Mouse (Mus musculus) erythroblast, embryonic 14.5 days (primary cell): Measurements from ENCODE around the gene Arhgef3.

Experiments
- GATA1 ChIP-seq: IDR thresholded peaks from 2 replicates; pipeline ENCODE4 v1.6.1; 2012; ENCODE audit warnings: low read length, inconsistent platforms, mixed read lengths
- TAL1 ChIP-seq: IDR thresholded peaks from 3 replicates; pipeline ENCODE4 v1.6.1; 2012; ENCODE audit warnings: low read length, inconsistent platforms, mixed read lengths

GRCm38 (mm10) chr14:27175343-27175742 lies 60.6 kb downstream of the Arhgef3 start:
- TF ChIP-seq TAL1 = no peak
- TF ChIP-seq GATA1 = no peak
